Comparison of ENCODE assay signal across 22 mouse cellular contexts in the genomic region with DNA sequence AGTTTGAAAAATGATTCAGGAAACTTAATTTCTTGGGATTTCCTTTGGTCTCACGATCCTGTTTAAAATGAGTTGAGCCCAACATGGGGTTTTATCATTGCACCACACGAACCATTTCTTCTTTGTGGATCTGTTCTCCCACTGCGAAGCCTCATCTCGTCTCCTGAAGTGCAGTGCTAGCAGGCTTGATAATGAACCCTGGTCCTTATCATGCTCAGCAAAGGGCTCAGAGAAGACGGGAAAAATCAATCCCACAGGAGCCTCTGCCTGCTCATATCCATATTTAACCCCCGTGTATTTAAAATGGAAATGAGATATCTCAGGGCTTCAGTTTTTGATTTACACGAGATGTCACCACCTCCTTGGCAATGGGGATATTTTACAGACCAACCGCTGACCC. TPM values are rescaled to one million over a fixed set of nuclear protein-coding genes. Genes with fewer than 3 reads are reported as not detected.
DNase-seq lines count a peak whose midpoint lies in the region; ATAC-seq and TF ChIP-seq lines count a peak whose summit lies in the region.
"Had no signal": no experiment of that assay in that cellular context is flagged by ENCODE, and none has a peak within 500 bp of the region (broad histone marks: within the 10 kb centered on the region; RNA-seq: fewer than 3 reads in every experiment).

No protein-coding gene starts in this region.

- peaks cover 18% of the 10 kb centered on the region for H3K27me3 ChIP-seq in forebrain, embryonic 10.5 days (ENCODE audit: poor library complexity, severe bottlenecking)
- no peaks in the 10 kb centered on the region; the same call in 1 of the 2 replicates for H3K27me3 ChIP-seq in forebrain, postnatal 0 days (ENCODE audit: insufficient read depth, low read length)
- no peaks in the 10 kb centered on the region for H3K27me3 ChIP-seq in forebrain, embryonic 14.5 days (replicated peaks; ENCODE audit: control insufficient read depth, insufficient read depth, low read length)
- peaks cover 2% of the 10 kb centered on the region; the same call in 1 of the 2 replicates for H3K27me3 ChIP-seq in forebrain, embryonic 13.5 days
- H3K27me3 ChIP-seq in midbrain, embryonic 12.5 days: peaks cover 15% of the 10 kb centered on the region
- H3K27me3 ChIP-seq in midbrain, embryonic 10.5 days (ENCODE audit: low read depth, poor library complexity, severe bottlenecking): peaks cover 26% of the 10 kb centered on the region
- H3K27me3 ChIP-seq in midbrain, embryonic 15.5 days (replicated peaks): no peaks in the 10 kb centered on the region
- H3K27me3 ChIP-seq in midbrain, embryonic 11.5 days (ENCODE audit: control insufficient read depth, insufficient read depth, low read length): peaks cover 2% of the 10 kb centered on the region; the same call in 1 of the 2 replicates
- H3K27me3 ChIP-seq: hindbrain, embryonic 12.5 days had no signal

- H3K4me3 ChIP-seq in forebrain, embryonic 10.5 days: no peak overlapping the region
- no peak overlapping the region for H3K4me3 ChIP-seq in forebrain, postnatal 0 days (ENCODE audit: low read depth, low read length)
- H3K4me3 ChIP-seq in forebrain, embryonic 14.5 days (ENCODE audit: low read depth, low read length): no peak overlapping the region
- H3K4me3 ChIP-seq in forebrain, embryonic 13.5 days: no peak overlapping the region
- no peak overlapping the region for H3K4me3 ChIP-seq in midbrain, embryonic 12.5 days
- no peak overlapping the region for H3K4me3 ChIP-seq in midbrain, embryonic 10.5 days
- no peak overlapping the region for H3K4me3 ChIP-seq in midbrain, embryonic 15.5 days
- H3K4me3 ChIP-seq in midbrain, embryonic 11.5 days (ENCODE audit: low read depth, low read length): no peak overlapping the region
- H3K4me3 ChIP-seq: heart, adult 2 months; heart, embryonic 10.5 days; heart, embryonic 13.5 days; hindbrain, embryonic 12.5 days had no signal

- peak overlapping the region; percentile 60; the same call in 1 of the 2 replicates for H3K27ac ChIP-seq in forebrain, embryonic 10.5 days
- H3K27ac ChIP-seq in forebrain, postnatal 0 days (ENCODE audit: low read depth, low read length): no peak overlapping the region
- no peak overlapping the region for H3K27ac ChIP-seq in forebrain, embryonic 14.5 days (ENCODE audit: low read depth, low read length)
- no peak overlapping the region for H3K27ac ChIP-seq in forebrain, embryonic 13.5 days
- peak overlapping the region; percentile 54 for H3K27ac ChIP-seq in midbrain, embryonic 12.5 days (replicated peaks)
- no peak overlapping the region for H3K27ac ChIP-seq in midbrain, embryonic 10.5 days (replicated peaks)
- H3K27ac ChIP-seq in midbrain, embryonic 15.5 days: peak overlapping the region; percentile 15; the same call in 1 of the 2 replicates
- no peak overlapping the region for H3K27ac ChIP-seq in midbrain, embryonic 11.5 days (ENCODE audit: low read depth, low read length)
- H3K27ac ChIP-seq: heart, adult 2 months; heart, embryonic 10.5 days; heart, embryonic 13.5 days; hindbrain, embryonic 12.5 days had no signal

- 70% methylated on average over 8 of the region's 8 CpGs for WGBS in forebrain, embryonic 10.5 days
- 46% methylated on average over 8 of the region's 8 CpGs for WGBS in forebrain, postnatal 0 days
- 52% methylated on average over 8 of the region's 8 CpGs for WGBS in forebrain, embryonic 14.5 days
- 49% methylated on average over 8 of the region's 8 CpGs for WGBS in forebrain, embryonic 13.5 days
- 50% methylated on average over 8 of the region's 8 CpGs for WGBS in midbrain, embryonic 12.5 days
- WGBS in midbrain, embryonic 10.5 days: 78% methylated on average over 8 of the region's 8 CpGs
- 46% methylated on average over 8 of the region's 8 CpGs for WGBS in midbrain, embryonic 15.5 days
- WGBS in midbrain, embryonic 11.5 days: 71% methylated on average over 8 of the region's 8 CpGs

- no peak for DNase-seq in forebrain, embryonic 10.5 days (ENCODE audit: extremely low spot score, low spot score)
- no peak for DNase-seq in forebrain, postnatal 0 days
- DNase-seq in forebrain, embryonic 14.5 days (ENCODE audit: low spot score): peak; percentile 22
- DNase-seq in midbrain, embryonic 10.5 days (ENCODE audit: low spot score): no peak
- no peak for DNase-seq in midbrain, embryonic 11.5 days (ENCODE audit: low spot score, missing footprints)
- DNase-seq: cerebellum, adult 18-20 months; cerebellum, adult 9-10 months; cerebellum, postnatal 14 days; gastrocnemius, postnatal 10 days; gastrocnemius, postnatal 36 days; heart, adult 2 months; heart, postnatal 14 days; heart, postnatal 4 days had no signal

- H3K36me3 ChIP-seq in forebrain, embryonic 10.5 days (replicated peaks): no peaks in the 10 kb centered on the region
- H3K36me3 ChIP-seq in forebrain, postnatal 0 days (ENCODE audit: insufficient read depth): no peaks in the 10 kb centered on the region
- no peaks in the 10 kb centered on the region for H3K36me3 ChIP-seq in forebrain, embryonic 14.5 days (ENCODE audit: control insufficient read depth, insufficient read depth, low read length)
- H3K36me3 ChIP-seq in forebrain, embryonic 13.5 days (ENCODE audit: poor library complexity, severe bottlenecking): no peaks in the 10 kb centered on the region
- no peaks in the 10 kb centered on the region for H3K36me3 ChIP-seq in midbrain, embryonic 12.5 days
- H3K36me3 ChIP-seq in midbrain, embryonic 10.5 days: no peaks in the 10 kb centered on the region
- no peaks in the 10 kb centered on the region for H3K36me3 ChIP-seq in midbrain, embryonic 15.5 days (replicated peaks)
- no peaks in the 10 kb centered on the region for H3K36me3 ChIP-seq in midbrain, embryonic 11.5 days (ENCODE audit: control insufficient read depth, insufficient read depth, low read length)
- H3K36me3 ChIP-seq: heart, embryonic 10.5 days; heart, embryonic 13.5 days; hindbrain, embryonic 12.5 days had no signal

- no peaks in the 10 kb centered on the region for H3K9me3 ChIP-seq in forebrain, embryonic 10.5 days
- H3K9me3 ChIP-seq in forebrain, postnatal 0 days (ENCODE audit: low read length): no peaks in the 10 kb centered on the region
- H3K9me3 ChIP-seq in forebrain, embryonic 14.5 days (replicated peaks; ENCODE audit: control insufficient read depth, low read length): no peaks in the 10 kb centered on the region
- H3K9me3 ChIP-seq in forebrain, embryonic 13.5 days (replicated peaks): no peaks in the 10 kb centered on the region
- H3K9me3 ChIP-seq in midbrain, embryonic 12.5 days: no peaks in the 10 kb centered on the region
- H3K9me3 ChIP-seq in midbrain, embryonic 10.5 days (replicated peaks): no peaks in the 10 kb centered on the region
- H3K9me3 ChIP-seq in midbrain, embryonic 15.5 days: no peaks in the 10 kb centered on the region
- no peaks in the 10 kb centered on the region for H3K9me3 ChIP-seq in midbrain, embryonic 11.5 days (ENCODE audit: control insufficient read depth, low read length)
- H3K9me3 ChIP-seq: heart, embryonic 10.5 days; heart, embryonic 13.5 days; hindbrain, embryonic 12.5 days had no signal

- TF ChIP-seq CTCF in forebrain, postnatal 0 days (IDR thresholded peaks at IDR 0.05; ENCODE audit: low read depth): no peak

- H3K4me1 ChIP-seq in forebrain, embryonic 10.5 days: peaks cover 45% of the 10 kb centered on the region
- H3K4me1 ChIP-seq in forebrain, postnatal 0 days (ENCODE audit: insufficient read depth): no peaks in the 10 kb centered on the region
- H3K4me1 ChIP-seq in forebrain, embryonic 14.5 days (ENCODE audit: control insufficient read depth, insufficient read depth, low read length): 0 out of 2 replicates have a peak, but pooled peaks cover 3% of the 10 kb centered on the region
- peaks cover 22% of the 10 kb centered on the region for H3K4me1 ChIP-seq in forebrain, embryonic 13.5 days
- peaks cover 10% of the 10 kb centered on the region for H3K4me1 ChIP-seq in midbrain, embryonic 12.5 days
- peaks cover 24% of the 10 kb centered on the region for H3K4me1 ChIP-seq in midbrain, embryonic 10.5 days
- H3K4me1 ChIP-seq in midbrain, embryonic 15.5 days: peaks cover 7% of the 10 kb centered on the region; the same call in 1 of the 2 replicates
- H3K4me1 ChIP-seq in midbrain, embryonic 11.5 days (ENCODE audit: control insufficient read depth, insufficient read depth, low read length): no peaks in the 10 kb centered on the region
- H3K4me1 ChIP-seq: hindbrain, embryonic 12.5 days had no signal

- ATAC-seq in forebrain, postnatal 0 days: no peak
- no peak for ATAC-seq in forebrain, embryonic 14.5 days
- no peak for ATAC-seq in forebrain, embryonic 13.5 days
- no peak for ATAC-seq in midbrain, embryonic 12.5 days (ENCODE audit: low FRiP score, low read depth)
- ATAC-seq in midbrain, embryonic 15.5 days (replicated peaks): no peak
- no peak for ATAC-seq in midbrain, embryonic 11.5 days (ENCODE audit: low FRiP score)
- ATAC-seq: activated CD4-positive, CD25-positive, alpha-beta regulatory T cell, adult 4 months; hindbrain, embryonic 16.5 days; intestine, postnatal 0 days had no signal

- H3K4me2 ChIP-seq in forebrain, postnatal 0 days (ENCODE audit: low read depth): no peak overlapping the region
- no peak overlapping the region for H3K4me2 ChIP-seq in forebrain, embryonic 14.5 days (ENCODE audit: low read length)
- H3K4me2 ChIP-seq in forebrain, embryonic 13.5 days: no peak overlapping the region
- no peak overlapping the region for H3K4me2 ChIP-seq in midbrain, embryonic 12.5 days (replicated peaks)
- no peak overlapping the region for H3K4me2 ChIP-seq in midbrain, embryonic 15.5 days
- no peak overlapping the region for H3K4me2 ChIP-seq in midbrain, embryonic 11.5 days
- H3K4me2 ChIP-seq: heart, embryonic 13.5 days; hindbrain, embryonic 12.5 days had no signal

- H3K9ac ChIP-seq in forebrain, postnatal 0 days: no peak overlapping the region
- H3K9ac ChIP-seq in forebrain, embryonic 14.5 days (ENCODE audit: low read length): no peak overlapping the region
- no peak overlapping the region for H3K9ac ChIP-seq in forebrain, embryonic 13.5 days
- H3K9ac ChIP-seq in midbrain, embryonic 12.5 days (replicated peaks): no peak overlapping the region
- H3K9ac ChIP-seq in midbrain, embryonic 15.5 days: no peak overlapping the region
- H3K9ac ChIP-seq in midbrain, embryonic 11.5 days (ENCODE audit: low read length): no peak overlapping the region
- H3K9ac ChIP-seq: heart, embryonic 13.5 days; hindbrain, embryonic 12.5 days had no signal

RNA-seq across cellular contexts. Expression of a gene that starts 34.1 kb away (rescaled TPM):
- polyA plus RNA-seq in forebrain, embryonic 10.5 days (2016; fragmentation: Nextera tagmentation; extraction: Ambion mirVana): 1.7 and 2.2 TPM in 2 replicates
- 1.6 and 3.2 TPM in 2 replicates for total RNA-seq in forebrain, postnatal 0 days (2014; rRNA removed)
- 2.7 and 3.7 TPM in 2 replicates for polyA plus RNA-seq in forebrain, postnatal 0 days (2015; fragmentation: Nextera tagmentation; extraction: Ambion mirVana)
- 2.4 and 2.8 TPM in 2 replicates for polyA plus RNA-seq in forebrain, embryonic 14.5 days (2014; fragmentation: Nextera tagmentation; extraction: Ambion mirVana)
- polyA plus RNA-seq in forebrain, embryonic 13.5 days (2015; fragmentation: Nextera tagmentation; extraction: Ambion mirVana): 2.5 and 4.0 TPM in 2 replicates
- polyA plus RNA-seq in midbrain, embryonic 12.5 days (2016; fragmentation: Nextera tagmentation; extraction: Ambion mirVana): 1.7 and 2.0 TPM in 2 replicates
- 1.4 and 1.8 TPM in 2 replicates for polyA plus RNA-seq in midbrain, embryonic 10.5 days (2016; fragmentation: Nextera tagmentation; extraction: Ambion mirVana)
- 3.0 and 3.8 TPM in 2 replicates for polyA plus RNA-seq in midbrain, embryonic 15.5 days (2015; fragmentation: Nextera tagmentation; extraction: Ambion mirVana)
- 1.2 and 1.3 TPM in 2 replicates for polyA plus RNA-seq in midbrain, embryonic 11.5 days (2014; fragmentation: Nextera tagmentation; extraction: Ambion mirVana)

Comparison
In these comparisons a context has a peak if more than half of its experiments do, and no peak if none do; other contexts are left out.
1. H3K27ac ChIP-seq: peak in forebrain, embryonic 10.5 days (single experiment), midbrain, embryonic 12.5 days (single experiment) and midbrain, embryonic 15.5 days (single experiment); none in forebrain, postnatal 0 days (single experiment), forebrain, embryonic 14.5 days (single experiment), forebrain, embryonic 13.5 days (single experiment), midbrain, embryonic 10.5 days (single experiment) and midbrain, embryonic 11.5 days (single experiment).